Mouse (Mus musculus): ENCODE measurements around the gene Bscl2. TPM values are rescaled to one million over a fixed set of nuclear protein-coding genes. Genes with fewer than 3 reads are reported as not detected.
A peak's percentile ranks its signal among the peaks of the same experiment; 100 is the strongest.

Bscl2 gene
- total RNA-seq (2014; rRNA removed) (112 and 121 TPM in 2 replicates), polyA plus RNA-seq (2015; fragmentation: Nextera tagmentation; extraction: Ambion mirVana) (101 and 108 TPM in 2 replicates)

- peak; percentile 74 for ATAC-seq (ENCODE audit: low FRiP score)
- peaks cover 9% of the 10 kb centered on the region for H3K4me1 ChIP-seq (ENCODE audit: insufficient read depth, low read length)
These were observed at the start of gene Bscl2 for GRCm38 (mm10) chr19:8837251-8837791. Gene Bscl2, plus strand, starts transcription at chr19:8837467.

GRCm38 (mm10) chr19:8788521-8788920 lies 48.7 kb upstream of the Bscl2 start:
- Histone ChIP-seq H3K4me3 (ENCODE audit: low read depth, low read length) (no peak overlapping the region), H3K9ac (replicated peaks; ENCODE audit: low read length, poor library complexity, severe bottlenecking) (no peak overlapping the region), H3K27ac (ENCODE audit: low read depth, low read length) (no peak overlapping the region; the same call in 1 of the 2 replicates), H3K4me2 (ENCODE audit: low read depth, low read length, poor library complexity, severe bottlenecking) (no peak overlapping the region), H3K27me3 (ENCODE audit: insufficient read depth, low read length) (no peaks in the 10 kb centered on the region), H3K36me3 (ENCODE audit: insufficient read depth, low read length) (peaks cover 6% of the 10 kb centered on the region), H3K9me3 (ENCODE audit: low read length) (no peaks in the 10 kb centered on the region), H3K4me1 (ENCODE audit: insufficient read depth, low read length) (no peaks in the 10 kb centered on the region)
- 13% methylated on average over 3 of the region's 3 CpGs for WGBS
- ATAC-seq (ENCODE audit: low FRiP score) (no peak), DNase-seq (ENCODE audit: low spot score) (peak; percentile 51)
- TF ChIP-seq CTCF (IDR thresholded peaks at IDR 0.05) = no peak

More at GRCm38 (mm10) chr19:8837251-8837791, at the start of gene Bscl2:
- Histone ChIP-seq H3K9ac (replicated peaks; ENCODE audit: low read length, poor library complexity, severe bottlenecking) (peak within 1 kb of the TSS; percentile 87), H3K9me3 (ENCODE audit: low read length) (no peaks in the 10 kb centered on the region), H3K27me3 (ENCODE audit: insufficient read depth, low read length) (no peaks in the 10 kb centered on the region), H3K36me3 (ENCODE audit: insufficient read depth, low read length) (peaks cover 13% of the 10 kb centered on the region), H3K27ac (ENCODE audit: low read depth, low read length) (peak within 1 kb of the TSS; percentile 96), H3K4me3 (ENCODE audit: low read depth, low read length) (peak within 1 kb of the TSS; percentile 68), H3K4me2 (ENCODE audit: low read depth, low read length, poor library complexity, severe bottlenecking) (peak within 1 kb of the TSS; percentile 85)
- under 1% methylated on average over 38 of the region's 38 CpGs for WGBS
- peak; percentile 92 for DNase-seq (ENCODE audit: low spot score)
- TF ChIP-seq CTCF (IDR thresholded peaks at IDR 0.05) = peak; percentile 71

- Histone ChIP-seq H3K4me2 (ENCODE audit: low read depth, low read length, poor library complexity, severe bottlenecking) (no peak overlapping the region), H3K9me3 (ENCODE audit: low read length) (no peaks in the 10 kb centered on the region), H3K4me1 (ENCODE audit: insufficient read depth, low read length) (no peaks in the 10 kb centered on the region), H3K36me3 (ENCODE audit: insufficient read depth, low read length) (peaks cover 12% of the 10 kb centered on the region), H3K27ac (ENCODE audit: low read depth, low read length) (no peak overlapping the region; the same call in 1 of the 2 replicates), H3K27me3 (ENCODE audit: insufficient read depth, low read length) (no peaks in the 10 kb centered on the region), H3K9ac (replicated peaks; ENCODE audit: low read length, poor library complexity, severe bottlenecking) (no peak overlapping the region), H3K4me3 (ENCODE audit: low read depth, low read length) (no peak overlapping the region)
- no peak for TF ChIP-seq CTCF (IDR thresholded peaks at IDR 0.05)
- ATAC-seq (ENCODE audit: low FRiP score) = no peak
- no peak for DNase-seq (ENCODE audit: low spot score)
- whole genome bisulfite sequencing = 15% methylated on average over 1 of the region's 1 CpGs
These were observed 48.1 kb upstream of the Bscl2 start for GRCm38 (mm10) chr19:8789171-8789570.

- Histone ChIP-seq H3K27me3 (ENCODE audit: insufficient read depth, low read length) (no peaks in the 10 kb centered on the region), H3K4me1 (ENCODE audit: insufficient read depth, low read length) (no peaks in the 10 kb centered on the region), H3K4me2 (ENCODE audit: low read depth, low read length, poor library complexity, severe bottlenecking) (no peak overlapping the region), H3K9ac (replicated peaks; ENCODE audit: low read length, poor library complexity, severe bottlenecking) (no peak overlapping the region), H3K27ac (ENCODE audit: low read depth, low read length) (no peak overlapping the region), H3K36me3 (ENCODE audit: insufficient read depth, low read length) (peaks cover 18% of the 10 kb centered on the region), H3K9me3 (ENCODE audit: low read length) (no peaks in the 10 kb centered on the region), H3K4me3 (ENCODE audit: low read depth, low read length) (no peak overlapping the region)
- no peak for TF ChIP-seq CTCF (IDR thresholded peaks at IDR 0.05)
- ATAC-seq (ENCODE audit: low FRiP score) (no peak), DNase-seq (ENCODE audit: low spot score) (no peak)
- WGBS = 83% methylated on average over 7 of the region's 7 CpGs
These were observed 47.1 kb upstream of the Bscl2 start for GRCm38 (mm10) chr19:8790171-8790570.

- DNase-seq (ENCODE audit: low spot score) = peak; percentile 96
- Histone ChIP-seq H3K9ac (replicated peaks; ENCODE audit: low read length, poor library complexity, severe bottlenecking) (peak within 1 kb of the TSS; percentile 67), H3K27ac (ENCODE audit: low read depth, low read length) (peak within 1 kb of the TSS; percentile 70), H3K9me3 (ENCODE audit: low read length) (no peaks in the 10 kb centered on the region), H3K27me3 (ENCODE audit: insufficient read depth, low read length) (no peaks in the 10 kb centered on the region), H3K4me1 (ENCODE audit: insufficient read depth, low read length) (peaks cover 5% of the 10 kb centered on the region; the same call in 1 of the 2 replicates), H3K4me2 (ENCODE audit: low read depth, low read length, poor library complexity, severe bottlenecking) (peak within 1 kb of the TSS; percentile 52), H3K36me3 (ENCODE audit: insufficient read depth, low read length) (peaks cover 13% of the 10 kb centered on the region), H3K4me3 (ENCODE audit: low read depth, low read length) (peak within 1 kb of the TSS; percentile 56)
- ATAC-seq (ENCODE audit: low FRiP score) = peak; percentile 55
- TF ChIP-seq CTCF (IDR thresholded peaks at IDR 0.05) = no peak
- 1% methylated on average over 25 of the region's 25 CpGs for WGBS
These were observed 38.9 kb upstream of the Bscl2 start, which contains the start of gene Polr2g for GRCm38 (mm10) chr19:8798264-8798946. Gene Polr2g, minus strand, starts transcription at chr19:8798577.

- H3K27ac ChIP-seq (ENCODE audit: low read depth, low read length) = peak overlapping the region; percentile 43; the same call in 1 of the 2 replicates
- H3K4me2 ChIP-seq (ENCODE audit: low read depth, low read length, poor library complexity, severe bottlenecking) = peak overlapping the region; percentile 52; the same call in 1 of the 2 replicates
- peaks cover 8% of the 10 kb centered on the region for H3K36me3 ChIP-seq (ENCODE audit: insufficient read depth, low read length)
- peak overlapping the region; percentile 56; the same call in 1 of the 2 replicates for H3K4me3 ChIP-seq (ENCODE audit: low read depth, low read length)
- DNase-seq (ENCODE audit: low spot score) (no peak), ATAC-seq (ENCODE audit: low FRiP score) (no peak)
- H3K27me3 ChIP-seq (ENCODE audit: insufficient read depth, low read length) = no peaks in the 10 kb centered on the region
- peaks cover 5% of the 10 kb centered on the region; the same call in 1 of the 2 replicates for H3K4me1 ChIP-seq (ENCODE audit: insufficient read depth, low read length)
- H3K9me3 ChIP-seq (ENCODE audit: low read length) = no peaks in the 10 kb centered on the region
- TF ChIP-seq CTCF (IDR thresholded peaks at IDR 0.05) = no peak
- H3K9ac ChIP-seq (replicated peaks; ENCODE audit: low read length, poor library complexity, severe bottlenecking) = 0 out of 2 replicates have a peak overlapping the region, but pooled peaks have one; percentile 8
These were observed 38.3 kb upstream of the Bscl2 start for GRCm38 (mm10) chr19:8798947-8799315.
